Mouse (Mus musculus): ENCODE measurements around the gene Coro2a.
A peak's percentile ranks its signal among the peaks of the same experiment; 100 is the strongest.
"Not testable (repeated sequence)": the region's sequence is repeated elsewhere in the genome, so short reads cannot be mapped to it uniquely, and the experiment has no call there.

Gene Coro2a

GRCm38 (mm10) chr4:46613618-46614017 lies 11.6 kb upstream of the Coro2a start:
- DNase-seq (ENCODE audit: low spot score) = no peak

- DNase-seq (ENCODE audit: low spot score) = peak; percentile 87
Measured at GRCm38 (mm10) chr4:46611181-46611580, 9.2 kb upstream of the Coro2a start.

- no peak for DNase-seq (ENCODE audit: low spot score)
Measured at GRCm38 (mm10) chr4:46607601-46608000, 5.6 kb upstream of the Coro2a start.

GRCm38 (mm10) chr4:46605451-46605850 lies 3.4 kb upstream of the Coro2a start:
- no peak for DNase-seq (ENCODE audit: low spot score)

GRCm38 (mm10) chr4:46602704-46603103 lies 702 bp upstream of the Coro2a start:
- no peak for DNase-seq (ENCODE audit: low spot score)

- DNase-seq (ENCODE audit: low spot score) = peak; percentile 71
Measured at GRCm38 (mm10) chr4:46601258-46601843, 651 bp downstream of the Coro2a start.

GRCm38 (mm10) chr4:46600473-46601257 lies 1.3 kb downstream of the Coro2a start:
- no peak for DNase-seq (ENCODE audit: low spot score)

GRCm38 (mm10) chr4:46599609-46600008 lies 2.4 kb downstream of the Coro2a start:
- DNase-seq (ENCODE audit: low spot score) = not testable (repeated sequence)

GRCm38 (mm10) chr4:46598981-46599380 lies 3.0 kb downstream of the Coro2a start:
- DNase-seq (ENCODE audit: low spot score) = no peak

GRCm38 (mm10) chr4:46598111-46598510 lies 3.9 kb downstream of the Coro2a start:
- DNase-seq (ENCODE audit: low spot score) = no peak

GRCm38 (mm10) chr4:46597286-46597961 lies 4.6 kb downstream of the Coro2a start:
- DNase-seq (ENCODE audit: low spot score) = peak; percentile 60

GRCm38 (mm10) chr4:46596398-46596797 lies 5.6 kb downstream of the Coro2a start:
- no peak for DNase-seq (ENCODE audit: low spot score)

GRCm38 (mm10) chr4:46594131-46594530 lies 7.9 kb downstream of the Coro2a start:
- DNase-seq (ENCODE audit: low spot score) = no peak

GRCm38 (mm10) chr4:46593472-46593871 lies 8.5 kb downstream of the Coro2a start:
- DNase-seq (ENCODE audit: low spot score) = no peak

GRCm38 (mm10) chr4:46591833-46592520 lies 10.0 kb downstream of the Coro2a start:
- no peak for DNase-seq (ENCODE audit: low spot score)

- no peak for DNase-seq (ENCODE audit: low spot score)
Measured at GRCm38 (mm10) chr4:46590810-46591209, 11.2 kb downstream of the Coro2a start.

GRCm38 (mm10) chr4:46589946-46590684 lies 11.9 kb downstream of the Coro2a start:
- DNase-seq (ENCODE audit: low spot score) = no peak

GRCm38 (mm10) chr4:46589151-46589550 lies 12.9 kb downstream of the Coro2a start:
- no peak for DNase-seq (ENCODE audit: low spot score)

GRCm38 (mm10) chr4:46586473-46586872 lies 15.5 kb downstream of the Coro2a start:
- no peak for DNase-seq (ENCODE audit: low spot score)

GRCm38 (mm10) chr4:46585811-46586190 lies 16.2 kb downstream of the Coro2a start:
- DNase-seq (ENCODE audit: low spot score) = no peak

GRCm38 (mm10) chr4:46585041-46585810 lies 16.8 kb downstream of the Coro2a start:
- DNase-seq (ENCODE audit: low spot score) = no peak
